In genomic region chr6:119417354-119417753, GRCm38 (mm10) we compare ENCODE assay signal across 8 mouse cellular contexts. TPM values are rescaled to one million over a fixed set of nuclear protein-coding genes. Genes with fewer than 3 reads are reported as not detected.
A peak's percentile ranks its signal among the peaks of the same experiment; 100 is the strongest.
DNase-seq lines count a peak whose midpoint lies in the region; ATAC-seq and TF ChIP-seq lines count a peak whose summit lies in the region.

Adipor2 (minus strand) TSS chr6:119417704.

- H3K27ac ChIP-seq in intestine, postnatal 0 days (ENCODE audit: low read depth, low read length): peak within 1 kb of the TSS; percentile 35
- no peak within 1 kb of the TSS for H3K27ac ChIP-seq in limb, embryonic 10.5 days
- peak within 1 kb of the TSS; percentile 87 for H3K27ac ChIP-seq in midbrain, embryonic 10.5 days (replicated peaks)
- peak within 1 kb of the TSS; percentile 70 for H3K27ac ChIP-seq in stomach, postnatal 0 days (replicated peaks)

- no peaks in the 10 kb centered on the region; the same call in 1 of the 2 replicates for H3K4me1 ChIP-seq in intestine, postnatal 0 days (replicated peaks; ENCODE audit: control insufficient read depth, insufficient read depth, low read length)
- peaks cover 18% of the 10 kb centered on the region for H3K4me1 ChIP-seq in limb, embryonic 10.5 days
- H3K4me1 ChIP-seq in midbrain, embryonic 10.5 days: peaks cover 31% of the 10 kb centered on the region
- H3K4me1 ChIP-seq in stomach, postnatal 0 days (replicated peaks; ENCODE audit: control insufficient read depth, insufficient read depth): no peaks in the 10 kb centered on the region

- TF ChIP-seq CTCF in intestine, postnatal 0 days (IDR thresholded peaks at IDR 0.05; ENCODE audit: low read depth): no peak
- no peak for TF ChIP-seq CTCF in stomach, postnatal 0 days (IDR thresholded peaks at IDR 0.05; ENCODE audit: low read depth)

- H3K36me3 ChIP-seq in intestine, postnatal 0 days (ENCODE audit: control insufficient read depth, insufficient read depth): no peaks in the 10 kb centered on the region
- no peaks in the 10 kb centered on the region for H3K36me3 ChIP-seq in limb, embryonic 10.5 days
- H3K36me3 ChIP-seq in midbrain, embryonic 10.5 days: no peaks in the 10 kb centered on the region
- H3K36me3 ChIP-seq in stomach, postnatal 0 days (ENCODE audit: control insufficient read depth, insufficient read depth, low read length): no peaks in the 10 kb centered on the region

- H3K27me3 ChIP-seq in intestine, postnatal 0 days (replicated peaks; ENCODE audit: control insufficient read depth, insufficient read depth, low read length): no peaks in the 10 kb centered on the region
- H3K27me3 ChIP-seq in limb, embryonic 10.5 days (ENCODE audit: low read depth, poor library complexity, severe bottlenecking): no peaks in the 10 kb centered on the region
- peaks cover 32% of the 10 kb centered on the region for H3K27me3 ChIP-seq in midbrain, embryonic 10.5 days (ENCODE audit: low read depth, poor library complexity, severe bottlenecking)
- H3K27me3 ChIP-seq in stomach, postnatal 0 days (ENCODE audit: control insufficient read depth, insufficient read depth, low read length): no peaks in the 10 kb centered on the region

- H3K9me3 ChIP-seq in intestine, postnatal 0 days (ENCODE audit: control insufficient read depth): no peaks in the 10 kb centered on the region
- no peaks in the 10 kb centered on the region for H3K9me3 ChIP-seq in limb, embryonic 10.5 days (replicated peaks)
- no peaks in the 10 kb centered on the region for H3K9me3 ChIP-seq in midbrain, embryonic 10.5 days (replicated peaks)
- H3K9me3 ChIP-seq in stomach, postnatal 0 days (ENCODE audit: control insufficient read depth, low read length): no peaks in the 10 kb centered on the region

- DNase-seq in adrenal gland, adult 18-20 months (ENCODE audit: low spot score in 2 of 2): peak; percentile 60
- DNase-seq in embryo, embryonic 11 days: peak; percentile 86
- DNase-seq in limb, embryonic 10.5 days (ENCODE audit: low spot score): peak; percentile 59
- peak; percentile 60 for DNase-seq in midbrain, embryonic 10.5 days (ENCODE audit: low spot score)
- DNase-seq in stomach, postnatal 0 days (ENCODE audit: low spot score): peak; percentile 91
- no peak for DNase-seq in cerebellum, adult 11-12 months

- H3K4me3 ChIP-seq in intestine, postnatal 0 days (ENCODE audit: low read depth, low read length): peak within 1 kb of the TSS; percentile 53
- peak within 1 kb of the TSS; percentile 29 for H3K4me3 ChIP-seq in limb, embryonic 10.5 days
- peak within 1 kb of the TSS; percentile 39 for H3K4me3 ChIP-seq in midbrain, embryonic 10.5 days
- peak within 1 kb of the TSS; percentile 27 for H3K4me3 ChIP-seq in stomach, postnatal 0 days (ENCODE audit: low read depth, low read length)

- H3K9ac ChIP-seq in intestine, postnatal 0 days (ENCODE audit: low read depth, low read length): peak within 1 kb of the TSS; percentile 40; the same call in 1 of the 2 replicates
- no peak within 1 kb of the TSS for H3K9ac ChIP-seq in stomach, postnatal 0 days (ENCODE audit: low read length)

- 2% methylated on average over 12 of the region's 12 CpGs for WGBS in intestine, postnatal 0 days
- WGBS in limb, embryonic 10.5 days: 5% methylated on average over 12 of the region's 12 CpGs
- 7% methylated on average over 12 of the region's 12 CpGs for WGBS in midbrain, embryonic 10.5 days
- 7% methylated on average over 12 of the region's 12 CpGs for WGBS in stomach, postnatal 0 days

- peak; percentile 76 for ATAC-seq in granulocyte monocyte progenitor cell, adult 5-6 weeks (replicated peaks; ENCODE audit: poor library complexity, severe bottlenecking)
- peak; percentile 59 for ATAC-seq in intestine, postnatal 0 days
- peak; percentile 61 for ATAC-seq in stomach, postnatal 0 days (ENCODE audit: low FRiP score, low TSS enrichment)

- peak within 1 kb of the TSS; percentile 63 for H3K4me2 ChIP-seq in intestine, postnatal 0 days (replicated peaks; ENCODE audit: low read depth)
- H3K4me2 ChIP-seq in stomach, postnatal 0 days (replicated peaks; ENCODE audit: low read depth): peak within 1 kb of the TSS; percentile 44

- no peak for TF ChIP-seq EP300 in stomach, postnatal 0 days (optimal IDR thresholded peaks at IDR 0.05)

RNA-seq across cellular contexts. Expression of gene Adipor2, which starts in this region (rescaled TPM):
- total RNA-seq in adrenal gland, adult 18-20 months (2021): 100 to 1,000 TPM; 191 to 229 TPM
- 58.4 and 62.3 TPM in 2 replicates for total RNA-seq in granulocyte monocyte progenitor cell, adult 5-6 weeks (2014; fragmentation: Nextera tagmentation)
- 75.4 and 85.1 TPM in 2 replicates for total RNA-seq in granulocyte monocyte progenitor cell, adult 5-6 weeks (2017)
- polyA plus RNA-seq in intestine, postnatal 0 days (2015; fragmentation: Nextera tagmentation; extraction: Ambion mirVana): 106 and 124 TPM in 2 replicates
- polyA plus RNA-seq in limb, embryonic 10.5 days (2016; fragmentation: Nextera tagmentation; extraction: Ambion mirVana): 27.8 and 29.4 TPM in 2 replicates
- polyA plus RNA-seq in midbrain, embryonic 10.5 days (2016; fragmentation: Nextera tagmentation; extraction: Ambion mirVana): 36.9 and 37.1 TPM in 2 replicates
- 80.7 and 90.5 TPM in 2 replicates for polyA plus RNA-seq in stomach, postnatal 0 days (2015; fragmentation: Nextera tagmentation; extraction: Ambion mirVana)
